Mouse (Mus musculus): Measurements from ENCODE around the gene Cfap65. TPM values are rescaled to one million over a fixed set of nuclear protein-coding genes. Genes with fewer than 3 reads are reported as not detected.

The Cfap65 gene
- total and polyA plus RNA-seq, 3 experiments: not detected

- peak; percentile 42; the same call in 1 of the 2 replicates for TF ChIP-seq MAX (IDR thresholded peaks at IDR 0.05; ENCODE audit: low read length)
Observed at GRCm38 (mm10) chr1:74939762-74940161, 4.4 kb upstream of the Cfap65 start (continued).

- no peak overlapping the region for H3K9ac ChIP-seq (ENCODE audit: control insufficient read depth, low read depth, low read length, poor library complexity, severe bottlenecking)
- no peak for DNase-seq (ENCODE audit: low read depth, low spot score)
- peaks cover 0 to 4% of the 10 kb centered on the region in 2 experiments; a peak in 3 of 4 replicates for H3K27me3 ChIP-seq (ENCODE audit: control insufficient read depth in 1 of 2, insufficient read depth in 2 of 2, low read length in 2 of 2)
Observed at GRCm38 (mm10) chr1:74936221-74936830, 927 bp upstream of the Cfap65 start.

GRCm38 (mm10) chr1:74927621-74928296, 7.6 kb downstream of the Cfap65 start:
- Histone ChIP-seq H3K36me3 (ENCODE audit: control insufficient read depth in 1 of 2, insufficient read depth in 2 of 2, low read length in 2 of 2) (no peaks in the 10 kb centered on the region), H3K4me3 (ENCODE audit: control insufficient read depth in 1 of 2, insufficient read depth in 1 of 2, low read depth in 2 of 2, low read length in 2 of 2) (no peak overlapping the region), H3K79me2 (ENCODE audit: control insufficient read depth, insufficient read depth, low read length, poor library complexity) (no peaks in the 10 kb centered on the region), H3K27me3 (ENCODE audit: control insufficient read depth in 1 of 2, insufficient read depth in 2 of 2, low read length in 2 of 2) (peaks cover 0 to 6% of the 10 kb centered on the region in 2 experiments; a peak in 2 of 4 replicates), H3K27ac (ENCODE audit: control insufficient read depth, low read depth, low read length) (no peak overlapping the region), H3K4me1 (ENCODE audit: control insufficient read depth in 1 of 2, insufficient read depth in 2 of 2, low read length in 2 of 2) (no peaks in the 10 kb centered on the region), H3K9me3 (replicated peaks; ENCODE audit: insufficient read depth, low read length) (no peaks in the 10 kb centered on the region), H3K9ac (ENCODE audit: control insufficient read depth, low read depth, low read length, poor library complexity, severe bottlenecking) (no peak overlapping the region)
- DNase-seq (ENCODE audit: low read depth, low spot score): no peak
- TF ChIP-seq MXI1 (IDR thresholded peaks at IDR 0.05; ENCODE audit: low read depth, low read length) (no peak), TCF12 (IDR thresholded peaks at IDR 0.05; ENCODE audit: low read depth, low read length) (no peak), KAT2A (conservative IDR thresholded peaks at IDR 0.05; ENCODE audit: low read depth, low read length) (no peak), TBP (IDR thresholded peaks at IDR 0.05; ENCODE audit: low read depth, low read length) (no peak), ETS1 (IDR thresholded peaks at IDR 0.05; ENCODE audit: low read depth, low read length) (no peak), CTCF (IDR thresholded peaks at IDR 0.05 in 2 of 3, conservative IDR thresholded peaks at IDR 0.05 in 1 of 3; ENCODE audit: control insufficient read depth in 1 of 3, insufficient read depth in 1 of 3, low read depth in 2 of 3, low read length in 3 of 3, poor library complexity in 1 of 3, severe bottlenecking in 1 of 3) (no peak), POLR2AphosphoS5 (IDR thresholded peaks at IDR 0.05; ENCODE audit: borderline replicate concordance, low read depth, low read length) (no peak), POLR2AphosphoS2 (IDR thresholded peaks at IDR 0.05; ENCODE audit: low read length) (no peak), USF2 (IDR thresholded peaks at IDR 0.05; ENCODE audit: borderline replicate concordance in 1 of 2, insufficient read depth in 1 of 2, low read depth in 1 of 2, low read length in 2 of 2) (no peak), MAZ (IDR thresholded peaks at IDR 0.05; ENCODE audit: low read depth, low read length) (no peak), ZMIZ1 (IDR thresholded peaks at IDR 0.05; ENCODE audit: low read depth, low read length) (no peak), NELFE (IDR thresholded peaks at IDR 0.05; ENCODE audit: low read depth, low read length) (no peak), MAX (IDR thresholded peaks at IDR 0.05; ENCODE audit: low read length) (no peak), SMC3 (IDR thresholded peaks at IDR 0.05; ENCODE audit: low read depth, low read length) (no peak), MYC (IDR thresholded peaks at IDR 0.05; ENCODE audit: low read depth, low read length) (no peak), ELF1 (IDR thresholded peaks at IDR 0.05; ENCODE audit: low read depth, low read length) (no peak), ZKSCAN1 (IDR thresholded peaks at IDR 0.05; ENCODE audit: low read depth, low read length) (no peak), BHLHE40 (IDR thresholded peaks at IDR 0.05; ENCODE audit: borderline replicate concordance, low read depth, low read length) (no peak), SIN3A (IDR thresholded peaks at IDR 0.05; ENCODE audit: low read length) (no peak)

More at GRCm38 (mm10) chr1:74936221-74936830, 927 bp upstream of the Cfap65 start:
- TF ChIP-seq POLR2AphosphoS2 (IDR thresholded peaks at IDR 0.05; ENCODE audit: low read length): no peak
- TF ChIP-seq BHLHE40 (IDR thresholded peaks at IDR 0.05; ENCODE audit: borderline replicate concordance, low read depth, low read length): no peak
- TF ChIP-seq GATA1 (IDR thresholded peaks at IDR 0.05; ENCODE audit: low read depth, low read length): no peak
- TF ChIP-seq USF2 (IDR thresholded peaks at IDR 0.05; ENCODE audit: borderline replicate concordance in 1 of 2, insufficient read depth in 1 of 2, low read depth in 1 of 2, low read length in 2 of 2): no peak
- no peak for TF ChIP-seq ZNF384 (IDR thresholded peaks at IDR 0.05; ENCODE audit: low read depth, low read length)
- no peak for TF ChIP-seq POLR2A (IDR thresholded peaks at IDR 0.05; ENCODE audit: control insufficient read depth in 1 of 2, insufficient read depth in 1 of 2, low read depth in 1 of 2, low read length in 2 of 2, poor library complexity in 1 of 2)
- TF ChIP-seq EP300 (IDR thresholded peaks at IDR 0.05; ENCODE audit: low read depth in 1 of 2, low read length in 2 of 2): no peak
- no peaks in the 10 kb centered on the region for H3K36me3 ChIP-seq (ENCODE audit: control insufficient read depth in 1 of 2, insufficient read depth in 2 of 2, low read length in 2 of 2)
- no peak overlapping the region for H3K27ac ChIP-seq (ENCODE audit: control insufficient read depth, low read depth, low read length)
- no peaks in the 10 kb centered on the region for H3K4me1 ChIP-seq (ENCODE audit: control insufficient read depth in 1 of 2, insufficient read depth in 2 of 2, low read length in 2 of 2)
- H3K4me3 ChIP-seq (ENCODE audit: control insufficient read depth in 1 of 2, insufficient read depth in 1 of 2, low read depth in 2 of 2, low read length in 2 of 2): no peak overlapping the region
- no peaks in the 10 kb centered on the region for H3K79me2 ChIP-seq (ENCODE audit: control insufficient read depth, insufficient read depth, low read length, poor library complexity)
- no peaks in the 10 kb centered on the region for H3K9me3 ChIP-seq (replicated peaks; ENCODE audit: insufficient read depth, low read length)

Data from MEL (cell line).